Mouse (Mus musculus) duodenum, adult 2 months (tissue): Measurements from ENCODE around the gene Rdh13. TPM values are rescaled to one million over a fixed set of nuclear protein-coding genes. Genes with fewer than 3 reads are reported as not detected.

Experiments
- polyA plus RNA-seq: library from polyadenylated mRNA; depleted of rRNA; stranded (reverse); fragments of >200 nt; gene quantifications from 2 replicates; pipeline ENCODE4 v1.2.3, GENCODE M21; 2012; ENCODE audit warnings: low replicate concordance; rRNA removed

Rdh13 gene
- 11.8 and 13.8 TPM in 2 replicates for polyA plus RNA-seq

DNA sequence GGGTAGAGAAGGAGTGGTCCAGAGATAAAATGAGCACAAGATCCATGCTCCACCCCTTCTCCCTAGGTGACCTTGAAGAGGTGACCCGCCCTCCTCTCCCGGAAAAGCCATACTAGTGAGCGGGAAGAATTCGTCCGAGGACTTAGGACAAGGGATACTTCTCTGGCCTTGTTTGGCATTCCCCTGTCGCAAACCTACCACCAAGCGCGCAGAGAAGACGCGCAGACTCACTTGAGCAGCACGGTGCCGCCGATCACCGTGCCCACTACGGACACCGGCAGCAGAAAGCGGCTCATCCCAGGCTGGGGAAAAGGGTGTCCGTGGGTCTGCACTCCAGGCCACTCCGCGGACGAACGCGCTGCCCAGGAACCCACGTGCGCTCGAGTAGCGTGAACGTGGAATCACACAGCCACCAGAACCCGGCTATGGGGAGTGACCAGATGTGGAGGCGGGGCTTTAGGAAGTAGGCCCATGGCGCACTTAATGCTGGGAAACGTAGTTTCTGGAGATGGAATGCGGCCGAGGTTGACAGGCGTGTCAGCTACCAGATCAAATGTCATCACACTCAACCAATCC is at the start of gene Rdh13:
Rdh13 (minus strand) TSS at position 434 of the 576 bp plus-strand sequence.

DNA sequence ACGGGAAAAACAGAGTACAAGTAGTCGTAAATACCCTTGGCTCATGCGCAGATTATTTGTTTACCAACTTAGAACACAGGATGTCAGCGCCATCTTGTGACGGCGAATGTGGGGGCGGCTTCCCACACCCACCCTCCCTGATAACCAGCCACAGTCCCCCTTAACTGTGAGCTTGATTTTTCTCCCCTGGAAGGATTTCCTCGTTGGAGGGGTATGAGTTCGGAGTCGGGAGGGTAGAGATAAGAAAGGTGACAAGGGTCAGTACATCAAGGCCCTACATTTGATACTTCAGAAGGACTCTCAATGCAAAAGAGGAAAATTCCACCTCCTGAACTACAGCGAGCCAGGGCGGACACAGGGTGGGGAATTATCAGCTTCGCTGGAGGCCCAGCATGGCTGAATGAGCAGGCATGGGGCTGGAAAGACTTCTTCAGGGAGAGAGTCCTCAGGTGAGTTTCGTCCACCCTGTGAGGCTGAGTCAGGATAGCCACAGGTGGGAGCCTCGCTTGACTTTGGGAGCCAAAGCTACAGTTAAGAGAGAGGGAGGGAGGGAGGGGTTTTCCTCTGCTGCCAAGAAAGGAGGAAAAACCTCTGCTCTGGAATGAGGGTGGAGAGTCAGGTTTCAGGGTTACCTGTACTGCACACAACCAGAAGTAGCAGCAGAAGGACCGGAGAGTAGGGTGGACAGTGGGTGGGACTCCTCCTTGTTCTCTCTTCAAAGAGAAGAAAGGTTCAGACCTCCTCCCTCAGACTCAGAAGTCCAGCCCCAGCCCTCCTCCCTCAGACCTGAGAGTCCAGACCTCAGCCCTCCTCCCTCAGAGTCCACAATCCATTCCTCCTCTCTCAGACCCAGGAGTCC is 15.4 kb upstream of the Rdh13 start, which contains the start of gene Eps8l1:
Eps8l1 (plus strand) TSS at position 99 of the 859 bp plus-strand sequence.

DNA sequence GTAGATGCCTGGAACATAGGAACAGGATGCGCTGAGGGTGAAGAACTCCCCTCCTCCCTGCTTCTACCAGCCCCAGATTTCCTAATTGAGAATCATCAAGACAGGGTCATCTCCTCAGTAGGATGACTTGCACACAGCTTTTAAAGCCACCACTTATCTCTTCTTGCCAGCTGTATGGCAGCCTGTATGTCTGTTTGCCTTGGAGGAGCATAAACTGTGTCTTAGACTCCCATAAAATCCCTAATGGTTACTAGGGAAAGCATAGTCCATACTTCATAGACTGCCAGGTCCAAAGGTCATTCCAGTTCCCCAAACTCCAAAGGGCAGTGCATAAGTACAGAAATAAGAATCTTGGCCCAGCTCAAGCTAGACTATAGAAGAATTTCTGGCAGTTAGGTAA is 47.7 kb downstream of the Rdh13 start, which contains the start of gene Gp6:
Gp6 (minus strand) TSS at position 15 of the 400 bp plus-strand sequence.

Other genes starting within 250 kb of the Rdh13 start
- gene Lilra5, start 207.9 kb downstream of the Rdh13 start, polyA plus RNA-seq = 0.06 and 0.07 TPM in 2 replicates
- 0.07 TPM in 1 of 2 replicates, not detected in the other for gene Ncr1, start 107.9 kb downstream of the Rdh13 start, polyA plus RNA-seq
- gene Gp6, start 47.9 kb downstream of the Rdh13 start, polyA plus RNA-seq = 0.02 TPM in 2 replicates
- gene Eps8l1, start 15.0 kb upstream of the Rdh13 start, polyA plus RNA-seq = 0.15 and 2.6 TPM in 2 replicates
- gene Ppp1r12c, start 56.0 kb upstream of the Rdh13 start, polyA plus RNA-seq = 66.8 and 106 TPM in 2 replicates
- 0.16 and 0.62 TPM in 2 replicates for gene Tnnt1, start 70.7 kb upstream of the Rdh13 start, polyA plus RNA-seq
- 1.9 and 2.2 TPM in 2 replicates for gene Tnni3, start 78.6 kb upstream of the Rdh13 start, polyA plus RNA-seq
- 1.6 and 2.1 TPM in 2 replicates for gene Dnaaf3, start 86.8 kb upstream of the Rdh13 start, polyA plus RNA-seq
- 4.5 and 5.8 TPM in 2 replicates for gene Syt5, start 101.9 kb upstream of the Rdh13 start, polyA plus RNA-seq
- gene Ptprh, start 158.4 kb upstream of the Rdh13 start, polyA plus RNA-seq = 37.2 and 75.8 TPM in 2 replicates
- 185 and 471 TPM in 2 replicates for gene Tmem86b, start 185.8 kb upstream of the Rdh13 start, polyA plus RNA-seq
- gene Ppp6r1, start 213.4 kb upstream of the Rdh13 start, polyA plus RNA-seq = 104 and 147 TPM in 2 replicates
- 31.7 and 34.2 TPM in 2 replicates for gene Hspbp1, start 239.4 kb upstream of the Rdh13 start, polyA plus RNA-seq
- gene Brsk1, start 245.0 kb upstream of the Rdh13 start, polyA plus RNA-seq = 2.1 and 3.8 TPM in 2 replicates